Mouse (Mus musculus) lung, postnatal 10 days (tissue): ENCODE data around the gene Coa4.

Experiments used
- DNase-seq: peaks from one replicate; pipeline ENCODE4 v3.0.0; 2021

Gene Coa4

DNA sequence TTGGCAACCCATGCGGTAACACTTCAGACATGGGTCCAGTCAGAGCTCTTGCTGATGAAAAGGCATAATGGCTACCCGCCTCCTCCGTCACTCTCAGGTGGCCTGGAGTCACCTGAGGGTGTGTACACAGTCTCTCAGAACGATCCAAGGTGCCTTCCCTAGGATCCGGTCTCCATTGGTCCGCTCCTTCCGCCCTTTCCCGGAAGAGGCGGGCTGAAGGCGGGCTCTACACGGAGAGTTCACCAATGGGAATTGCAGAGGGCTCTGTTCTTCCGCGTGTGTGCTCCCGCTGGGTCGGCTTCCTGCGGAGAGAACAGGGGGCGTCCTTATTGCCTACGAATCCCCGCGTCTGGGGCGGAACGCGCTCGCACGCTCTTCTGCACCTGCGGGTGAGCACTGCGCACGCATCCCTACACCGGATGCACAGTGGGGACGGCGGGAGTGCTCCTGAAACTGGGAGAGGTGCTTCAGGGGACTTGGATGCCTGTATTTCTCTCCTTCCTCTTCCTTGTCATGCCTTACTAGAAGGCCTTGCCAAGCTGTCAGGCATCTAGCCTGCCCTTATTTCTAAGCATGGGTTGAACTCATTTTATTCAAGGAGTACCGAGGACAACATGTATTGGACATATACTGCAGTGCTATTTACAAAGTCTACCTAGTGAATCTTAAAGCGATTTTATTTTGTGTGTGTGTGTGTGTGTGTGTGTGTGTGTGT lies at the start of gene Coa4:
Coa4 (plus strand) TSS at position 268 of the 715 bp plus-strand sequence.
- DNase-seq: peak; percentile 91

GRCm38 (mm10) chr7:100487301-100487700 lies 49.6 kb upstream of the Coa4 start:
- DNase-seq: no peak

DNA sequence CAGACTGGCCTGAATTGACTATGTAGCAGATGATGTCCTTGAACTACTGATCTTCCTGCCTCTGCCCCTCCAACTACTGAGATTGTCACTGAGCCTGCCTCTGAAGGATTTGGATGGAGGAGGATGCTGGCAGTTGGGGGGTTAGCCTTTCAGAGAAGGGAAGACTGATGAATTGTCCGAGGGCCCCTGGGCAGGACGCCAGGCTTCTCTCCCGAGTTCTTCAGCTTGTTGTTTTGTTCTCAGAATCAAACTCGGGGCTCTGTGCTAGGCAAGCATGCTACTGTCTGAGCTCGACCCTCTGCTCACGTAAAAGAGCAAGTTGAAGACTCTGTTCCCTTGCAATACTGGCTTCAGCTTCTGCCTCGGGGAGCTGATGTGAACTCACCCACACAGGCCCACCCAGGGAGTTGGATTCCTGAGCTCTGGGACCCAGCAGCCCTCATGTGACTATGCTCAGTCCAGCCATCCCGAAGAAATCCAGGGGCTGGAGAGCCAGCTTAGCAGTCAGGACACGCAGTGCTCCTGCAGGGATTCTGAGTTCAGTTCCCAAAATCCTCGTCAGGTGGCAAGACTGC lies 48.3 kb upstream of the Coa4 start:
- peak; percentile 57 for DNase-seq

DNA sequence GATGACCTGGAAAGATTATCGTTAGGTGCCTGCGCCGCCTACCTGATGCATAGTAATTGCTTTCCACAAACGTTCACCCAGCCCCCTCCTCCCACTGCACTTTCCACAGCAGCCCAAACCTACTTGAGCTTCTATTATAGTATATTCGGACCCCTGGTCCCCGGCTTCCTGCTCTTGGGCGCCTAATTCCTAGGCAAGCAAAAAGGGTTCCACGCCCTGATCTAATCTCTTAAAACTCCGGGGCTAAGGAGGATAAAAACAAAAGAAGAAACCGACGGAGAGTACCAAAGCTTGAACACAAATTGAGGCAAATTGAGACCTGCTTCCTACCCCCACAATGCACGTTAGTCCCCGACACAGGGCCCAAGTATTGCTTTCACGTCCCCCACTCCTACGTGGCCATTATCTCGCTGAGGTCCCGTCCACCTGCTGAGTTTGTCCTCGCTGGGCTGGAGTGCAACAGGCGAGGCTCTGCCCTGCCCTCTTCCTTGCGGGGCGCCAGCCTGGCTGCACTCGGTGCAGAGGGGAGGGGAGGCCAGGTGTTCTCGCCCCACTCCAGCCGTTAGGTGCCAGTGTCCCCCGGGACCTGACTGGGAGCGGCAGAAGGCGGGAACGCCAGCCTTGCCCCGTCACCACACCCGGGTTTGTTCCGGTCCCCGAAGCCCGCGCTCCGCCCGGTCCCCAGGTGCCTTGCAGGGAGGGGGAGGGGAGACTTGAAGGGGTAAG lies 44.3 kb upstream of the Coa4 start:
- peak; percentile 51 for DNase-seq

DNA sequence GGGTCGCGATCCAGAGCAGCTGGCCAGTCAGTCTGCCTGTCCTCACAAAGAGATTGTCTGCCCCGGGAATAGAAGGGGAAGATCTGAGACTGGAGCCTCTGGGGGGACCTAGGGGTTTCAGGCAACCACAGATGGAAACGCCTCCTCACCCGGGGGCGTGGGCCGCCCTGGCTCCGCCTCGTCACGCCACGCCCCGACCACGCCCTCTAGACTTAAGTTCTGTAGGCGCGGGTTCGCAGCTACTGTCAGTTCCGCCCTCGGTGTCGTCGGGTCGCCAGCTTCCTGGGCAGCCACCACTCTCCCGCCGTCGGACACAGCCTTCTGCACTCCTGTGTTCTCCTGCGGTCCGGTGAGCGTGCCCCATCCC lies 43.8 kb upstream of the Coa4 start, which contains the start of gene Ucp2:
Ucp2 (plus strand) TSS at position 221 of the 367 bp plus-strand sequence.
- DNase-seq: peak; percentile 93

DNA sequence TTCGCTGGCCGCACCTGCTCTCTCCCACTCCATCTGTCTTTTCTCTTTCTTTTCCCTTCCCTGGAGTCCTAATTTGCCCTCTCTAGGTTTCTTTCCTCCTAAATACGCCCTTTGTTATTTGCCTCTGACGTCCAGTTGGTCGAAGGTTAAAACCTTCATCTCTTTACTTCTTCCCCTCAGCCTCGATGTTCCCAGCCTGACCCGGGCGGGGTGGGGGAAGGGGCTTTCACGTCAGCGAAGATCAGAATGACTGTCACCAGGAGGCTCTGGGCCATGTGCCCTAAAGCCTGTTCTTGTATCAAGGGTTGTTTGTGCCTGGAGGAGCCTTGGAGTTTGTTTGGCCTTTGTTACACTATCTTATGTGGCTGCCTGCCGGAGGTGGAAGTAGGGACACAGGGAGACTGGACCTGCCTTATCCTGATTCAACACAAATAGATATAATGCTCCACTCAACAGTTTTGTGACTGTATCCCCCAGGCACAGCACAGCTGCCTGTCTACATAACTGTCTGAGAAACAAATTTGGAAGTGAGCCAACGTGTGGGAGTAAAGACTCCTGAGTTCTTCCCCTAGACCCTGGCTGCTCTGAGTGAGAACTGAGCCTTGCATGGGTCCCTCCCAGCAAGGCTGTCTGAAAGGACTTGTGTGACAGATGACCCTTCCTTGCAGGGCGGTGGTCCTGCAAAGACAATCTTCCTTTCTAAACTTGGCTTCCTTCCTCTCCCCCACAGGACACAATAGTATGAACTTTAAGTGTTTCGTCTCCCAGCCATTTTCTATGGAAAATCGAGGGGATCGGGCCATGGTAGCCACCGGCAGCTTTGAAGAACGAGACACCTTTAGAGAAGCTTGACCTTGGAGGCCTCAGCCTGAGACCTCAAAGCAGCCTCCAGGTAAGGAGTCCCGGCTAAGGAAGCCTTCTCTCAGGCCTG lies 43.1 kb upstream of the Coa4 start:
- DNase-seq: peak; percentile 73

GRCm38 (mm10) chr7:100494415-100494831 lies 42.4 kb upstream of the Coa4 start:
- no peak for DNase-seq

DNA sequence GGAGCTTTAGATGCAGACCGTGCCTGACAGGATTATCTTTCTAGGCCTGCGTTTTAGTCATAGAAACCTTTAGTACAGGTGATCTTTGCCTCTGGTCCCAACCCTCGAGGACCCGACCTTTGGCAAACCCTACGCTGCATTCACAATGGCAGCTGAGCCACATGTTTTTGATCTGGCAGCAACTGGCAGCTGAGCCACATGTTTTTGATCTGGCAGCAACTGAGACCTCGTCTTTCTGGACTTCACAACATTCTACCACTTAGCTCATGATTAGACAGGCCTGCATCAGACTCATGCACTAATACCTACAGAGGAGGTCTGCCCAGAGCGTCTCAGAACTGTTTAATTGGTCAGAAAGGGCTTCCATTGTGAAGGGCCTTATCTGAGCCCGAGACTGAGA lies 41.8 kb upstream of the Coa4 start:
- DNase-seq: no peak

DNA sequence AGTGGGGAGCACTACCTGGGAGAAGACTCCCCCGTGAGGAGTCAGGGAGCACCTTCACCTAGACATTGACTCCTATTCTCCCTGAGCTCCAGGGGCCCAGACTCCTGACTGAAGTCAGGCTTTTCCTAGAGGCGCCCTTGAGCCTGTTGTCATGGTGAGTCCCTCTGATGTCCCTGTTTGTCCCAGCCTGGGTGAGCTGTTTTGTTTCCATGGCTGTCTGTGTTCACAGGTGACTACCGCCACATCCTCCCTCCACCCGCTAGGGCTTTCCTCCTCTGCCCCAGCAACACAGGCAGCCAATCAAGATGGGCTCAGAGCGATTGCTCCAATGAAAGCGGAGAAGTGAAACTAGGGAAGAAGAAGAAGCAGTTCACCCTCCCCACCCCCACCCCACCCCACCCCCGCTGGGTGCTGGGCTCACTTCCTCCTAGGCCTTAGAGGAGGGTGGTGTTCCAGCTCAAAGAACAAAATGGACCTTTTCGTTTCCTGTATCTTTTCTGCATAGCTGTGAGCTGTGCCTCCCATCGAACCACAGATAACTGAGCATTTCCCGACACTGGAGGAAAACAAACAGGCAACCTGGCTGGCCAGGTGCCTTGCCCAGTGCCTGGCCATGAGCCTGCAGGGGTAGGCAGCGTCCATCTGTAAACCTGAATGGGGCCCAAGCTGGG lies 41.2 kb upstream of the Coa4 start:
- DNase-seq: peak; percentile 88

GRCm38 (mm10) chr7:100496371-100496770 lies 40.5 kb upstream of the Coa4 start:
- DNase-seq: no peak

- DNase-seq: no peak
Observed at GRCm38 (mm10) chr7:100496791-100497190, 40.1 kb upstream of the Coa4 start.

DNA sequence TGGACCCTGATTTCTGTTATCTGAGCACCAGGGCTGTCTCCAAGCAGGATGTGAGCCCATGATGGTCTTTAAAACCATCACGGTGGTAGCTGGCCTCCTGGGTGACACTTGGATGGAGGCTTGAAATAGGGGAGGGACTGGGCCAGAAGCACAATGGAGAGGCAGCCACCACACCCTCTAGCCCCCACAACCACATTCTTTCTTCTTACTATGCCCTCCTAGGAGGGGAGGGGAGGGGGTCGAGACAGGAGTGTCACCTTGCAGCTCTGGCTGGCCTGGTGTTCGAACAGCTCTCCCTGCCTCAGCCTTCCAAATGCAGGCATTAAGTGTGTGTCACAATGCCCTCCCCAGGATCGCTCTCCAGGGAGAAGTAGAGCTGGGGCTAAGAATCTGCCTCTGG lies 39.5 kb upstream of the Coa4 start:
- DNase-seq: no peak

- no peak for DNase-seq
Observed at GRCm38 (mm10) chr7:100497982-100498381, 38.9 kb upstream of the Coa4 start.

- DNase-seq: no peak
Observed at GRCm38 (mm10) chr7:100499465-100499864, 37.4 kb upstream of the Coa4 start.

- DNase-seq: no peak
Observed at GRCm38 (mm10) chr7:100500276-100500977, 36.4 kb upstream of the Coa4 start.

DNA sequence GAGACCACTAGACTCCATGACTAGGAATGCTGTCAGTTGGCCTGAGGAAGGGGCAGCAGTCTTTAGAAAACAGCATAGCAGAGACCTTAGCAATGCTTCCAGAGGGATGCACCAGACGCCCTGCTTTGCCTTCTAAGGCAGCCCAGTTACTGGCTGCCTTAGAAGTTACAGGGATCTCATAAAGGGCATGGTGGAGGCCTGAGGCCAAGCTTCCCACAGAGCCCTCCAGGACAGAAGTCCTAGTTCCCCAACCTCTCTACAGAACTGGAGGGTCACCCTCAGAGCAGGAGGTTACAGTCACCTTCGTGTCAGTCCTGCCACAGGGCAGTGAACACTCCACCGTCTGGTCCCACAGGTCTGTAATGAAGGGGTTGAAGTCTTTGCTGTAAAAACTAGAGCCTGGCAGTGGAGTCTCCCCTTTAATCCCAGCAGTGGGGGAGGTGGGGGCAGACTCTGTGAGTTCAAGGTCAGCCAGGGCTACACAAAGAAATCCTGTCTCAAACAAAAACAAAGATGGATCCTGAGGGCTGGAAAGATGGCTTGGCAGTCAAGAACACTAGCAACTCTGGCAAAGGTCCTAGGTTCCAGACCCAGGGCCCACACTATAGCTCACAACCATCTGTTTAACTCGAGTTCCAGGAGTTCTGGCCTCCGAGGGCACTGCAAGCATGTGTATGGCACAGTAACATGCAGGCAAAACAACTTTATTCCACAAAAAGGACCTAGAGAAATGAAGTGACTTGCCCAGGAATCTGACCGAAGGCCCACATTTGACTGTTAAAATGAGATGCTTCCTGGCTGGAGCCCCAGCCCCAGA lies 35.6 kb upstream of the Coa4 start:
- no peak for DNase-seq

GRCm38 (mm10) chr7:100501844-100502373 lies 35.0 kb upstream of the Coa4 start:
- DNase-seq: no peak

DNA sequence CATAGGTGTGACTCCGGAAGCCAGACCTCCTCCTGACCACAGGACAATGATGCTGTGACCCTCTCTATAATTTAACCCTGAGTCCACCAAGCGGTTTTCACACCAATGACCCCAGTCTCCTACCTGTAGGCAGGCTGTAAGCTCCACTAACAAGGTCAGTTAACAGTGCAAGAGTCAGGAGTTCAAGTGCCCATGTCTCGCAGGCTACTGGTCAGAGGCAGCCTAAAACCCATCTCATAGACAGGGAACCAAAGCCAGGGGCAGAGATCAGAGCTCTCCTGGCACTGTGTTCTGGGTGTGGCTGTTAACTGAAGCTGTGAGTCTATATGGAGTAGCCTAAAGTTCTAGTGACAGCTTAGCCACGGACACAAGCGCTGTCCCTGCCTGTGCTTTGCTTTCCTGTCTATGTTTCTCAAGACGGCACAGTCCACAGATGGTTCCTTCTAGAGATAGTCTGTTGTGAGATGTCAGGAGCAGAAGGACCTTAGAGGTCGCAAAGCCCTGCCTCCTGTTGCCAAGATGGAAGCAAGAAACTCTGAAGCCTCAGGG lies 34.4 kb upstream of the Coa4 start:
- DNase-seq: no peak

- no peak for DNase-seq
Observed at GRCm38 (mm10) chr7:100503076-100503475, 33.8 kb upstream of the Coa4 start.
